Mouse (Mus musculus): Measurements from ENCODE around the gene Gm3448. TPM values are rescaled to one million over a fixed set of nuclear protein-coding genes. Genes with fewer than 3 reads are reported as not detected.

Gene Gm3448
- 38.5 TPM for polyA plus RNA-seq (2014; fragmentation: Illumina TruSeq; extraction: RNeasy Lipid Tissue Mini Kit (QIAGEN cat#74804); ENCODE audit: low read depth, low replicate concordance)

DNA sequence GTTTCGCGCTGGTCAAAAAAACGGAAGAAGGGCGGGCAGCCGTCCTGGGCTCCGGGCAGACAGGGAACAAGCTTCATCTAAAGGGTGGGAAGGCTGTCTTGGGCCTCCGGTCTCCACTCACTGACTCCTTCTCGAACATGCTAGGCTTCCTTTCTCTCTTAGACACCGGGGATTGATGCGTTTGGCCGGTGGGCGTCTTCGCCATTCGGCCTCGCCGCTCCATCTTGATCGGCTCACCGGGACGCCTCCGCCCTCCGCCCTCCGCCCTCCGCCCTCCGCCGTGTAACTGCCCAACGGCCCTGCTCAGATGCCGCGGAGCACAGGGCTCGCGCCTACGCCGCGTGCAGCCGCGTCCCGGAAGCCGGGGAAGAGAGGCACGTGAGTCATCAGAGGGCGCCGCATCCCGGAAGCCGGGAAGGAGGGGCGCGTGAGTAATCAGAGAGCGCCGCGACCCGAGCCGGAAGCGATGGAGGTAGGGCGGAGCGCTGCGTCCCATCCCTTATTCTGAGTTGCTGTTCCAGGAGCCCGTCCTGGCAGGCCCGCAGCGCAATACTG is at the start of gene Gm3448, which contains the start of the genes Ermard and Tcte3:
Gene Gm3448, minus strand, starts transcription at position 363 of the 555 bp plus-strand sequence.
Gene Ermard, plus strand, starts transcription at position 34 of the 555 bp plus-strand sequence.
Gene Tcte3, minus strand, starts transcription at position 314 of the 555 bp plus-strand sequence.

DNA sequence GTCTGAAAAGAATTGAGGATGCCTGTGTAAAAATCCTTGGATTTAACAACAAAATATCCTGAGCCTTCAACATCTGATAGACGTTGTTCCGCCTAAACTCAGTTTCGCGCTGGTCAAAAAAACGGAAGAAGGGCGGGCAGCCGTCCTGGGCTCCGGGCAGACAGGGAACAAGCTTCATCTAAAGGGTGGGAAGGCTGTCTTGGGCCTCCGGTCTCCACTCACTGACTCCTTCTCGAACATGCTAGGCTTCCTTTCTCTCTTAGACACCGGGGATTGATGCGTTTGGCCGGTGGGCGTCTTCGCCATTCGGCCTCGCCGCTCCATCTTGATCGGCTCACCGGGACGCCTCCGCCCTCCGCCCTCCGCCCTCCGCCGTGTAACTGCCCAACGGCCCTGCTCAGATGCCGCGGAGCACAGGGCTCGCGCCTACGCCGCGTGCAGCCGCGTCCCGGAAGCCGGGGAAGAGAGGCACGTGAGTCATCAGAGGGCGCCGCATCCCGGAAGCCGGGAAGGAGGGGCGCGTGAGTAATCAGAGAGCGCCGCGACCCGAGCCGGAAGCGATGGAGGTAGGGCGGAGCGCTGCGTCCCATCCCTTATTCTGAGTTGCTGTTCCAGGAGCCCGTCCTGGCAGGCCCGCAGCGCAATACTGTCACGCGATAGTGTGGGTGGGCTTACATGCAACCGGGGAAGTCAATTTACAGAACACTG is 31.5 kb downstream of the Gm3448 start, which contains the start of gene Gm3435:
Gene Gm3435, plus strand, starts transcription at position 471 of the 708 bp plus-strand sequence.

DNA sequence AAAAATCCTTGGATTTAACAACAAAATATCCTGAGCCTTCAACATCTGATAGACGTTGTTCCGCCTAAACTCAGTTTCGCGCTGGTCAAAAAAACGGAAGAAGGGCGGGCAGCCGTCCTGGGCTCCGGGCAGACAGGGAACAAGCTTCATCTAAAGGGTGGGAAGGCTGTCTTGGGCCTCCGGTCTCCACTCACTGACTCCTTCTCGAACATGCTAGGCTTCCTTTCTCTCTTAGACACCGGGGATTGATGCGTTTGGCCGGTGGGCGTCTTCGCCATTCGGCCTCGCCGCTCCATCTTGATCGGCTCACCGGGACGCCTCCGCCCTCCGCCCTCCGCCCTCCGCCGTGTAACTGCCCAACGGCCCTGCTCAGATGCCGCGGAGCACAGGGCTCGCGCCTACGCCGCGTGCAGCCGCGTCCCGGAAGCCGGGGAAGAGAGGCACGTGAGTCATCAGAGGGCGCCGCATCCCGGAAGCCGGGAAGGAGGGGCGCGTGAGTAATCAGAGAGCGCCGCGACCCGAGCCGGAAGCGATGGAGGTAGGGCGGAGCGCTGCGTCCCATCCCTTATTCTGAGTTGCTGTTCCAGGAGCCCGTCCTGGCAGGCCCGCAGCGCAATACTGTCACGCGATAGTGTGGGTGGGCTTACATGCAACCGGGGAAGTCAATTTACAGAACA is 62.8 kb downstream of the Gm3448 start, which contains the start of the genes 9030025P20Rik and Gm3417:
Gene 9030025P20Rik, plus strand, starts transcription at position 107 of the 677 bp plus-strand sequence.
Gene Gm3417, minus strand, starts transcription at position 429 of the 677 bp plus-strand sequence.

DNA sequence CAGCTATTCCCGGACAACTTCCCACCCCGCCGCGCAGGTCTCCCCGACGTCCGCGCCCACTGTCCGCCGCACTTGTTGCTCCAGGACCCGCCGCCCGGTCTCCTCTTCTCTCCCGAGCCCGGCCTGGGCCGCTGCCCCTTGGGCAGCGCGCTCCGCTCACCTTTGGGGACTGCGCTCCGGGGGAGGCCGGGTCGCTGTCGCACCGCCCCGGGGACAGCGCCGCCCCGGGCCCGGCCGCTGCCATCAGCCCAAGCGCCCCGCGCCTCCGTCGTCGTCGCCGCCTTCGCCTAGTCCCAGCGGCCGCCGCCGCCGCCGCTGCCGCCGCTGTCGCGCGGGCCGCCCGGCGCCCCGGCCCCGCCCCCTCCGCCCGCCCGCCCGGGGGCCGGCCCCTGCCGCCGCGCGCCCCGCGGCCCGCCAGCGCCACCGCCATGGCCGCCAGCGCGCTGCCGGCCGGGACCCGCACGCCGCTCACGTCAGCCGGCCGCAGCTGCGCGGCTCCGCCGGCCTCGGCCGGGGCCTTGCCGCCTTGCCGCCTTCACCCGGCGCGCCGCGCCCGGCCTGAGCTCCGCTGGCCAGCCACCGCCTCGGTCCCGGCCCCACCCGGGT is 80.3 kb downstream of the Gm3448 start, which contains the start of gene Phf10:
Gene Phf10, minus strand, starts transcription at position 323 of the 606 bp plus-strand sequence.

Other genes with a start within 250 kb of the Gm3448 start
- gene Wdr27, start 98.4 kb downstream of the Gm3448 start, polyA plus RNA-seq (2014; fragmentation: Illumina TruSeq; extraction: RNeasy Lipid Tissue Mini Kit (QIAGEN cat#74804); ENCODE audit: low read depth, low replicate concordance): 24.1 TPM
- 22.7 TPM for gene 1600012H06Rik, start 98.4 kb downstream of the Gm3448 start, polyA plus RNA-seq (2014; fragmentation: Illumina TruSeq; extraction: RNeasy Lipid Tissue Mini Kit (QIAGEN cat#74804); ENCODE audit: low read depth, low replicate concordance)
- 315 TPM for gene Phf10, start 80.3 kb downstream of the Gm3448 start, polyA plus RNA-seq (2014; fragmentation: Illumina TruSeq; extraction: RNeasy Lipid Tissue Mini Kit (QIAGEN cat#74804); ENCODE audit: low read depth, low replicate concordance)
- 8.8 TPM for gene 9030025P20Rik, start 63.1 kb downstream of the Gm3448 start, polyA plus RNA-seq (2014; fragmentation: Illumina TruSeq; extraction: RNeasy Lipid Tissue Mini Kit (QIAGEN cat#74804); ENCODE audit: low read depth, low replicate concordance)
- gene Gm3417, start 62.7 kb downstream of the Gm3448 start, polyA plus RNA-seq (2014; fragmentation: Illumina TruSeq; extraction: RNeasy Lipid Tissue Mini Kit (QIAGEN cat#74804); ENCODE audit: low read depth, low replicate concordance): 4,053 TPM
- 9.6 TPM for gene Gm3435, start 31.4 kb downstream of the Gm3448 start, polyA plus RNA-seq (2014; fragmentation: Illumina TruSeq; extraction: RNeasy Lipid Tissue Mini Kit (QIAGEN cat#74804); ENCODE audit: low read depth, low replicate concordance)
- gene Ermard, start 329 bp downstream of the Gm3448 start, polyA plus RNA-seq (2014; fragmentation: Illumina TruSeq; extraction: RNeasy Lipid Tissue Mini Kit (QIAGEN cat#74804); ENCODE audit: low read depth, low replicate concordance): 51.4 TPM
- gene Tcte3, start within 50 bp of the Gm3448 start, polyA plus RNA-seq (2014; fragmentation: Illumina TruSeq; extraction: RNeasy Lipid Tissue Mini Kit (QIAGEN cat#74804); ENCODE audit: low read depth, low replicate concordance): 7,705 TPM

All from testis, adult 10 weeks (tissue).